Comparison of ENCODE assay signal across 9 mouse cellular contexts in the genomic region with DNA sequence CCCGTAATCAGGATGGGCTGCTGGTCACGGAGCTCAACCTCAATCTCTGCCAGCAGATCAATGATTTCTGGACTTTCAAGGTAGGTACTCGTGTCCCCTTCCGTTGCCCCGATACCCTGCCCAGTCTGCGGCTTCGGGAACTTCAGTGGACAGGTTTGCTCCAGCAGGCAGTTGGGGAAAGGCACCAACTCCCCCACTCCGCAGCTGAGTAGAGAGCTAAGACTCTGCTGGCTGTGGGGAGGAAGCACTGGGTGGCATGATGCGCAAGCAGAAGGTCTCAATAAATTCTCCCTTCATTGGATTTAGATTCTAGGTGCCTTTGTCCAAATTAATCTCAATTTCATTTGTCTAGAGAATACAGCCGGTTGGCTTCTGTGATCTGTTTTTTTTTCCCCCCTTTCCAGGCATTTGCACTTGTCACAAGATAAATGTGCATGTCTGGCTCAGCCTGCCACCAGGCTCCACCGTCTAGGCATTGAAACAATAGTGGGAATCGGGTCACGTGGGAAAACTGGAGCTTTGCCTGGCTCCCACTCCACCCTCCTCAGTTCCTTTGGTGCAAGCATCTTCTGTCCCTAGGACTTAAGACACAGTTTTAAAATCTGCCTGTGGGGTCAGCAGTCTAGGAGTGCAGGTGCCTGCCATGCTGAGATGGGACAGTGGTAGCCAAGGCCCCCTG. TPM values are rescaled to one million over a fixed set of nuclear protein-coding genes. Genes with fewer than 3 reads are reported as not detected.
A peak's percentile ranks its signal among the peaks of the same experiment; 100 is the strongest.
DNase-seq lines count a peak whose midpoint lies in the region; ATAC-seq lines count a peak whose summit lies in the region.
"Had no signal": no experiment of that assay in that cellular context is flagged by ENCODE, and none has a peak within 500 bp of the region (broad histone marks: within the 10 kb centered on the region; RNA-seq: fewer than 3 reads in every experiment).

No protein-coding gene starts in this region.

- intact Hi-C loops in left cerebral cortex, postnatal 14 days (cut with DNase I): loop anchor here (5.0 kb wide), 4 partner anchors 49 to 256 kb away; no protein-coding TSS in a partner anchor

- peak overlapping the region; percentile 75 for H3K27ac ChIP-seq in forebrain, embryonic 15.5 days (replicated peaks)
- H3K27ac ChIP-seq in hindbrain, embryonic 10.5 days: 0 out of 2 replicates have a peak overlapping the region, but pooled peaks have one; percentile 23
- H3K27ac ChIP-seq: stomach, embryonic 15.5 days had no signal

- H3K27me3 ChIP-seq in forebrain, embryonic 15.5 days: no peaks in the 10 kb centered on the region
- H3K27me3 ChIP-seq in hindbrain, embryonic 10.5 days (ENCODE audit: insufficient read depth, poor library complexity, severe bottlenecking): peaks cover 2% of the 10 kb centered on the region; the same call in 1 of the 2 replicates
- H3K27me3 ChIP-seq: stomach, embryonic 15.5 days had no signal

- WGBS in forebrain, embryonic 15.5 days: 56% methylated on average over 13 of the region's 13 CpGs
- WGBS in hindbrain, embryonic 10.5 days: 80% methylated on average over 13 of the region's 13 CpGs

- H3K4me2 ChIP-seq in forebrain, embryonic 15.5 days (replicated peaks): no peak overlapping the region
- H3K4me2 ChIP-seq: stomach, embryonic 15.5 days had no signal

- H3K9ac ChIP-seq in forebrain, embryonic 15.5 days (replicated peaks): no peak overlapping the region
- H3K9ac ChIP-seq: stomach, embryonic 15.5 days had no signal

- H3K4me1 ChIP-seq in forebrain, embryonic 15.5 days: peaks cover 23% of the 10 kb centered on the region
- H3K4me1 ChIP-seq in hindbrain, embryonic 10.5 days (replicated peaks): peaks cover 2% of the 10 kb centered on the region; the same call in 1 of the 2 replicates

- DNase-seq in left cerebral cortex, postnatal 14 days (ENCODE audit: low spot score in 2 of 2): peak; percentile 40 to 58
- DNase-seq in left cerebral cortex, adult 9 months (ENCODE audit: low spot score in 2 of 2): no peak
- no peak for DNase-seq in hindbrain, embryonic 10.5 days (ENCODE audit: low spot score)
- peak; percentile 72 to 74 for DNase-seq in lung, adult 18-20 months
- peak; percentile 62 for DNase-seq in retina, postnatal 1 day
- DNase-seq in thymus, postnatal 10 days (ENCODE audit: low spot score in 2 of 2): no peak
- no peak for DNase-seq in spleen, adult 12 weeks (ENCODE audit: low spot score)

- no peak overlapping the region for H3K4me3 ChIP-seq in forebrain, embryonic 15.5 days
- H3K4me3 ChIP-seq in hindbrain, embryonic 10.5 days: no peak overlapping the region
- H3K4me3 ChIP-seq: stomach, embryonic 15.5 days had no signal

- H3K9me3 ChIP-seq in forebrain, embryonic 15.5 days: no peaks in the 10 kb centered on the region
- H3K9me3 ChIP-seq in hindbrain, embryonic 10.5 days: no peaks in the 10 kb centered on the region
- H3K9me3 ChIP-seq: stomach, embryonic 15.5 days had no signal

- no peaks in the 10 kb centered on the region for H3K36me3 ChIP-seq in forebrain, embryonic 15.5 days
- no peaks in the 10 kb centered on the region for H3K36me3 ChIP-seq in hindbrain, embryonic 10.5 days
- H3K36me3 ChIP-seq: stomach, embryonic 15.5 days had no signal

- ATAC-seq in forebrain, embryonic 15.5 days (replicated peaks): peak; percentile 71

RNA-seq across cellular contexts. Expression of a gene that starts 37.4 kb away (rescaled TPM):
- under 1 TPM; 0.55 to 0.66 TPM for total RNA-seq in left cerebral cortex, postnatal 14 days (2021)
- 0.13 and 0.19 TPM in 2 replicates for polyA plus RNA-seq in forebrain, embryonic 15.5 days (2015; fragmentation: Nextera tagmentation; extraction: Ambion mirVana)
- polyA plus RNA-seq in hindbrain, embryonic 10.5 days (2016; fragmentation: Nextera tagmentation; extraction: Ambion mirVana): 0.19 TPM in 1 of 2 replicates, not detected in the other

Comparison
In these comparisons a context has a peak if more than half of its experiments do, and no peak if none do; other contexts are left out.
1. DNase-seq: peak in left cerebral cortex, postnatal 14 days (2 of 2), lung, adult 18-20 months (2 of 2) and retina, postnatal 1 day (single experiment); none in left cerebral cortex, adult 9 months (0 of 2), hindbrain, embryonic 10.5 days (single experiment), thymus, postnatal 10 days (0 of 2) and spleen, adult 12 weeks (single experiment).